ENCODE assay signal across 7 mouse cellular contexts in genomic region chr8:12756391-12757157, GRCm38 (mm10). TPM values are rescaled to one million over a fixed set of nuclear protein-coding genes. Genes with fewer than 3 reads are reported as not detected.
DNase-seq lines count a peak whose midpoint lies in the region; ATAC-seq lines count a peak whose summit lies in the region.

Gene Atp11a (plus strand): TSS chr8:12757014.

- H3K4me1 ChIP-seq in intestine, embryonic 15.5 days (replicated peaks): peaks cover 21% of the 10 kb centered on the region

- H3K9ac ChIP-seq in intestine, embryonic 15.5 days: peak within 1 kb of the TSS; percentile 94

- H3K4me2 ChIP-seq in intestine, embryonic 15.5 days (replicated peaks): peak within 1 kb of the TSS; percentile 82

- ATAC-seq in intestine, embryonic 15.5 days: peak; percentile 89
- peak; percentile 54; the same call in 1 of the 2 replicates for ATAC-seq in megakaryocyte-erythroid progenitor cell, adult 5-6 weeks (replicated peaks; ENCODE audit: low FRiP score, low TSS enrichment, poor library complexity, severe bottlenecking)

- peak within 1 kb of the TSS; percentile 70 for H3K27ac ChIP-seq in intestine, embryonic 15.5 days

- DNase-seq in adrenal gland, adult 8-10 months: peak; percentile 45
- DNase-seq in embryo, embryonic 10 days (ENCODE audit: low spot score): peak; percentile 71
- peak; percentile 56 to 65 for DNase-seq in gastrocnemius, postnatal 4 days (ENCODE audit: low spot score in 2 of 2)
- peak; percentile 66 to 80 for DNase-seq in left cerebral cortex, postnatal 25 days (ENCODE audit: low spot score in 2 of 2)
- DNase-seq in right cerebral cortex, postnatal 36 days (ENCODE audit: low spot score in 2 of 2): peak; percentile 52 to 54

- WGBS in intestine, embryonic 15.5 days: 2% methylated on average over 33 of the region's 62 CpGs

- H3K27me3 ChIP-seq in intestine, embryonic 15.5 days (replicated peaks): no peaks in the 10 kb centered on the region

- intact Hi-C loops in left cerebral cortex, postnatal 25 days (cut with DNase I): no loop called here

- H3K4me3 ChIP-seq in intestine, embryonic 15.5 days (replicated peaks): peak within 1 kb of the TSS; percentile 89

- H3K9me3 ChIP-seq in intestine, embryonic 15.5 days: no peaks in the 10 kb centered on the region

- no peaks in the 10 kb centered on the region for H3K36me3 ChIP-seq in intestine, embryonic 15.5 days

RNA-seq across cellular contexts. Expression of gene Atp11a, which starts in this region (rescaled TPM):
- 100 to 1,000 TPM; 139 to 237 (median 193) TPM for total RNA-seq in adrenal gland, adult 8-10 months (2022)
- total RNA-seq in gastrocnemius, postnatal 4 days (2021): 10 to 100 TPM; 43.9 to 44.0 TPM
- polyA plus RNA-seq in intestine, embryonic 15.5 days (2015; fragmentation: Nextera tagmentation; extraction: Ambion mirVana): 15.9 and 18.6 TPM in 2 replicates
- total RNA-seq in left cerebral cortex, postnatal 25 days (2021): 10 to 100 TPM; 46.3 to 55.0 TPM
- total RNA-seq in megakaryocyte-erythroid progenitor cell, adult 5-6 weeks (2014; fragmentation: Nextera tagmentation): 3.5 and 14.1 TPM in 2 replicates
- total RNA-seq in megakaryocyte-erythroid progenitor cell, adult 5-6 weeks (2017): 5.5 TPM in 2 replicates

Comparison
In these comparisons a context has a peak if more than half of its experiments do, and no peak if none do; other contexts are left out.
1. Peak in every context shown above with its lines: DNase-seq, ATAC-seq, H3K4me3 ChIP-seq and H3K27ac ChIP-seq.